Mouse (Mus musculus): ENCODE measurements around the gene Cep112. TPM values are rescaled to one million over a fixed set of nuclear protein-coding genes. Genes with fewer than 3 reads are reported as not detected.
A peak's percentile ranks its signal among the peaks of the same experiment; 100 is the strongest.

The Cep112 gene
- polyA plus RNA-seq, 1 experiment = 0.07 TPM

GRCm38 (mm10) chr11:108881662-108882061, 456.7 kb downstream of the Cep112 start:
- TF ChIP-seq CTCF (IDR thresholded peaks at IDR 0.05; ENCODE audit: borderline replicate concordance, control insufficient read depth, extremely low read depth, insufficient read depth, low read length, poor library complexity) (no peak), POLR2A (IDR thresholded peaks at IDR 0.05; ENCODE audit: control insufficient read depth, extremely low read depth, insufficient read depth, low read length, poor library complexity) (no peak)
- H3K4me3 ChIP-seq (ENCODE audit: control insufficient read depth, insufficient read depth, low read length) = no peak overlapping the region
- no peaks in the 10 kb centered on the region for H3K4me1 ChIP-seq (replicated peaks; ENCODE audit: control insufficient read depth, insufficient read depth, low read length)
- no peaks in the 10 kb centered on the region for H3K27me3 ChIP-seq (ENCODE audit: control insufficient read depth, insufficient read depth, low read length)
- H3K27ac ChIP-seq (ENCODE audit: control insufficient read depth, insufficient read depth, low read length) = no peak overlapping the region
- 95% methylated on average over 5 of the region's 5 CpGs for WGBS
- no peaks in the 10 kb centered on the region for H3K36me3 ChIP-seq (ENCODE audit: control insufficient read depth, insufficient read depth, low read length)
- no peak for DNase-seq

GRCm38 (mm10) chr11:108885276-108885896, 460.4 kb downstream of the Cep112 start:
- Histone ChIP-seq H3K36me3 (ENCODE audit: control insufficient read depth, insufficient read depth, low read length) (no peaks in the 10 kb centered on the region), H3K4me3 (ENCODE audit: control insufficient read depth, insufficient read depth, low read length) (no peak overlapping the region), H3K27me3 (ENCODE audit: control insufficient read depth, insufficient read depth, low read length) (no peaks in the 10 kb centered on the region; the same call in 1 of the 2 replicates), H3K27ac (ENCODE audit: control insufficient read depth, insufficient read depth, low read length) (no peak overlapping the region), H3K4me1 (replicated peaks; ENCODE audit: control insufficient read depth, insufficient read depth, low read length) (no peaks in the 10 kb centered on the region)
- WGBS = 86% methylated on average over 19 of the region's 19 CpGs
- TF ChIP-seq POLR2A (IDR thresholded peaks at IDR 0.05; ENCODE audit: control insufficient read depth, extremely low read depth, insufficient read depth, low read length, poor library complexity) = no peak
- TF ChIP-seq CTCF (IDR thresholded peaks at IDR 0.05; ENCODE audit: borderline replicate concordance, control insufficient read depth, extremely low read depth, insufficient read depth, low read length, poor library complexity) = no peak
- DNase-seq = no peak

- Histone ChIP-seq H3K27me3 (ENCODE audit: control insufficient read depth, insufficient read depth, low read length) (no peaks in the 10 kb centered on the region; the same call in 1 of the 2 replicates), H3K4me1 (replicated peaks; ENCODE audit: control insufficient read depth, insufficient read depth, low read length) (no peaks in the 10 kb centered on the region), H3K36me3 (ENCODE audit: control insufficient read depth, insufficient read depth, low read length) (no peaks in the 10 kb centered on the region), H3K27ac (ENCODE audit: control insufficient read depth, insufficient read depth, low read length) (no peak overlapping the region), H3K4me3 (ENCODE audit: control insufficient read depth, insufficient read depth, low read length) (no peak overlapping the region)
- no peak for TF ChIP-seq CTCF (IDR thresholded peaks at IDR 0.05; ENCODE audit: borderline replicate concordance, control insufficient read depth, extremely low read depth, insufficient read depth, low read length, poor library complexity)
- TF ChIP-seq POLR2A (IDR thresholded peaks at IDR 0.05; ENCODE audit: control insufficient read depth, extremely low read depth, insufficient read depth, low read length, poor library complexity) = no peak
- DNase-seq = no peak
- 78% methylated on average over 8 of the region's 8 CpGs for WGBS
These were observed 461.1 kb downstream of the Cep112 start for GRCm38 (mm10) chr11:108886060-108886459.

GRCm38 (mm10) chr11:108889121-108889520, 464.1 kb downstream of the Cep112 start:
- Histone ChIP-seq H3K27me3 (ENCODE audit: control insufficient read depth, insufficient read depth, low read length) (no peaks in the 10 kb centered on the region; the same call in 1 of the 2 replicates), H3K27ac (ENCODE audit: control insufficient read depth, insufficient read depth, low read length) (no peak overlapping the region), H3K4me1 (replicated peaks; ENCODE audit: control insufficient read depth, insufficient read depth, low read length) (no peaks in the 10 kb centered on the region), H3K36me3 (ENCODE audit: control insufficient read depth, insufficient read depth, low read length) (no peaks in the 10 kb centered on the region), H3K4me3 (ENCODE audit: control insufficient read depth, insufficient read depth, low read length) (no peak overlapping the region)
- peak; percentile 21 for DNase-seq
- 70% methylated on average over 11 of the region's 11 CpGs for WGBS
- TF ChIP-seq CTCF (IDR thresholded peaks at IDR 0.05; ENCODE audit: borderline replicate concordance, control insufficient read depth, extremely low read depth, insufficient read depth, low read length, poor library complexity) (peak; percentile 53; the same call in 1 of the 2 replicates), POLR2A (IDR thresholded peaks at IDR 0.05; ENCODE audit: control insufficient read depth, extremely low read depth, insufficient read depth, low read length, poor library complexity) (no peak)

- no peaks in the 10 kb centered on the region; the same call in 1 of the 2 replicates for H3K27me3 ChIP-seq (ENCODE audit: control insufficient read depth, insufficient read depth, low read length)
- no peaks in the 10 kb centered on the region for H3K4me1 ChIP-seq (replicated peaks; ENCODE audit: control insufficient read depth, insufficient read depth, low read length)
- no peak overlapping the region for H3K4me3 ChIP-seq (ENCODE audit: control insufficient read depth, insufficient read depth, low read length)
- DNase-seq = no peak
- H3K36me3 ChIP-seq (ENCODE audit: control insufficient read depth, insufficient read depth, low read length) = no peaks in the 10 kb centered on the region
- H3K27ac ChIP-seq (ENCODE audit: control insufficient read depth, insufficient read depth, low read length) = no peak overlapping the region
- 46% methylated on average over 16 of the region's 16 CpGs for WGBS
- TF ChIP-seq CTCF (IDR thresholded peaks at IDR 0.05; ENCODE audit: borderline replicate concordance, control insufficient read depth, extremely low read depth, insufficient read depth, low read length, poor library complexity) = no peak
- TF ChIP-seq POLR2A (IDR thresholded peaks at IDR 0.05; ENCODE audit: control insufficient read depth, extremely low read depth, insufficient read depth, low read length, poor library complexity) = no peak
These were observed 465.6 kb downstream of the Cep112 start for GRCm38 (mm10) chr11:108890544-108890943.

GRCm38 (mm10) chr11:108891111-108891870, 466.3 kb downstream of the Cep112 start:
- H3K36me3 ChIP-seq (ENCODE audit: control insufficient read depth, insufficient read depth, low read length) = no peaks in the 10 kb centered on the region
- H3K4me1 ChIP-seq (replicated peaks; ENCODE audit: control insufficient read depth, insufficient read depth, low read length) = no peaks in the 10 kb centered on the region
- H3K27me3 ChIP-seq (ENCODE audit: control insufficient read depth, insufficient read depth, low read length) = no peaks in the 10 kb centered on the region; the same call in 1 of the 2 replicates
- 9% methylated on average over 17 of the region's 17 CpGs for WGBS
- TF ChIP-seq POLR2A (IDR thresholded peaks at IDR 0.05; ENCODE audit: control insufficient read depth, extremely low read depth, insufficient read depth, low read length, poor library complexity) (no peak), CTCF (IDR thresholded peaks at IDR 0.05; ENCODE audit: borderline replicate concordance, control insufficient read depth, extremely low read depth, insufficient read depth, low read length, poor library complexity) (no peak)
- no peak overlapping the region for H3K27ac ChIP-seq (ENCODE audit: control insufficient read depth, insufficient read depth, low read length)
- no peak for DNase-seq
- no peak overlapping the region for H3K4me3 ChIP-seq (ENCODE audit: control insufficient read depth, insufficient read depth, low read length)
